Mouse (Mus musculus): Measurements from ENCODE around the gene Map4k2. TPM values are rescaled to one million over a fixed set of nuclear protein-coding genes. Genes with fewer than 3 reads are reported as not detected.

Gene Map4k2
- 3.2 TPM for polyA plus RNA-seq (2014; fragmentation: Illumina TruSeq; extraction: RNeasy Lipid Tissue Mini Kit (QIAGEN cat#74804); ENCODE audit: low replicate concordance)

DNA sequence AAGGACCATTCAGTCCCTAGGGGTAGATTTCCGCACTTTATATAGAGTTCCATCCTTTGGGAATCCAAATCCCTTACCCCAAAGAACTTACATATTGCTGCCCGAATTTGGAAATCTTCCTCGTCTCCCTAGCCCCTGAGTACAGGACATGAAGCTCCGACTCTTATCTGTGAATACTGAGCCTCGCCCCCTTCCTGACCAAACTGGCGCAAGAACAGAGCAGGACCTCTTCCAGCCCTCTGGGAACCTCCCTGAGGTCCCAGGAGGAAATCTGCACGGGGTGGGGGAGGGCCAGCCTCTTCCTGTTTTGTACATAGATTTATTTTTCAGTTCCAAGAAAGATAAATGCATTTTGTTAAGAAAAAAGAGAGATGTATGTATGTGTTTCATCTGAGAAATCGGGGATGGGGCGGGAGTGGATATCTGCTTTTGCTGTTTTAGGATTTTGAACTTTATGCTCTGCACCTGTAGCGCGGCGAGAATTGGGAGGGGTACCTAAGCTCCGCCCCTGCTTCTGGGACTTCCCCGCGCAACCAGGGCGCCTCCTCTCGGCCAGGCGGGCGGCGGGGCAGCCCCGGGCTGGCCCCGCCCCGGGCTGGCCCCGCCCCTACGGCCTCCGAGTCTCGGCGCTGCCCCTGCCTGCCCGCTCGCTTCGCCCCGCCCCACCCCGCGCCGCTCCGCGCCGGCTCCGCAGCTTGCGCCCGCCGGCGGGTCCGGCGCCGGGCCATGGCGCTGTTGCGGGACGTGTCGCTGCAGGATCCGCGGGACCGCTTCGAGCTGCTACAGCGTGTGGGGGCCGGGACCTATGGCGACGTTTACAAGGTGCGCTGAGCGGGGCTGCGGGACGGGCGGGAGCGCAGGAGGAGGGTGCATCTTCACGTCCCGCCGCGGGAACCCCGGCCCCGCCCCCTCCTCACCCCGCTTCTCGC, at the start of gene Map4k2:
TSS of gene Map4k2 (plus strand) at position 612 of the 929 bp plus-strand sequence.

DNA sequence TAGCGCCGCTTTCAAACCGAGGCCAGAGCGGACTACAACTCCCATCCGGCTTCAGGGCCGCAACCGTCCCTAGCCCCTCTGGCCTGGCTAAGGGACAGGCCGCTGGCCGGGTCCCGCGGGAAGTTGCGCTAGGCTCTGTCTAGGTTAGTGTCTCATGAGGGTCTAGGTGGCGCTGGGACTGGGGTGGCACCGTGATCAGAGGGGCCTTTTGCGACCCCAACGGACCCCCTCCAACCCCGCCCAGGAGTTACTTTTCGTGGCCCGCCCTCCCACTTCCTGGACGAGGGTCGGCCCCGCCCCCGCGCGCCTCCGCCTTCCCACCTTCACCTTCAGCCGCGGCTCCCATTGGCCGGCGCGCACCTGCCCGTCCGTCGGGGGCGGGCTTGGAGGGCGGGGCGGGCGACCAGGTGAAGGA, 34.8 kb upstream of the Map4k2 start, which contains the start of gene Cdc42bpg:
TSS of gene Cdc42bpg (plus strand) at position 320 of the 415 bp plus-strand sequence.

DNA sequence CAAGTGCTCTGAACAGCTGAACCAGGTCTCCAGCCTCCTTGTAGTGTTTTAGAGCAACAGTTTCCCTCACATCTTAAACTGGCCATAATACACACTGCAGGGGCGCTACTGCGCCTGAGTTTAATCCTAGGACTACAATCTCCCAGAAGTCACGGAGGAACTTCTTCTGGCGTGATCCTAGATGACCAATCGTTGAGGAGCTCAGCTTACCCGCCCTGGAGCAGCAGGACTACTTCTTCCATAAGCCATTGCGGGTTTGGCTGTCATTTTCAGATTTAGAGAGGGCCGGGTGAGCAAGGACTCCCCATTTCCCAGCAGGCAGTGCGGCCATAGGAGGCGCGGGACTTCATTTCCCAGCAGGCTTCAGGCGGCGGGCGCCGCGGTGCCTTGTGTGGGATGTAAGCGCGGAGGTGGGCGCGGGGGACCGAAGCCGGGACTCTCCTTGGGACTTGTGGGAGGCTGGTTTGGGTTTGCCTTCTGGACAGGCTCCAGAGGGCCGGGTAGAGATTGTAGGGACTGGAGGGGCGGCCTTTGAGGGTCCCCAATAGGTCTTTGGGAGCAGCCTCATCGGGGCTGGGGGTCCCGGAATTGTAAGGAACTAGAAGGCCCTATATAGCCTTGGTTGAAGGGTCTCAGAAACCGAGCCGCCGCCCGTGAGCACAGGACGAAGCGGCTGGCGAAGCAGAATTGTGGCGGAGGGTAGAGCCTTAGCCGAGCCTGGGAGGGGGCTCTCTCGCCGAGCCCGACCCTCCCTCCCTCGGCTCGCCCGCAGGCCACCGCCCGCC, 6.1 kb upstream of the Map4k2 start, which contains the start of gene Men1:
TSS of gene Men1 (plus strand) at position 307 of the 785 bp plus-strand sequence.

GRCm38 (mm10) chr19:6363411-6364240, 22.7 kb downstream of the Map4k2 start, which contains the start of gene Sf1:
Gene Sf1 (plus strand): TSS chr19:6363690.

DNA sequence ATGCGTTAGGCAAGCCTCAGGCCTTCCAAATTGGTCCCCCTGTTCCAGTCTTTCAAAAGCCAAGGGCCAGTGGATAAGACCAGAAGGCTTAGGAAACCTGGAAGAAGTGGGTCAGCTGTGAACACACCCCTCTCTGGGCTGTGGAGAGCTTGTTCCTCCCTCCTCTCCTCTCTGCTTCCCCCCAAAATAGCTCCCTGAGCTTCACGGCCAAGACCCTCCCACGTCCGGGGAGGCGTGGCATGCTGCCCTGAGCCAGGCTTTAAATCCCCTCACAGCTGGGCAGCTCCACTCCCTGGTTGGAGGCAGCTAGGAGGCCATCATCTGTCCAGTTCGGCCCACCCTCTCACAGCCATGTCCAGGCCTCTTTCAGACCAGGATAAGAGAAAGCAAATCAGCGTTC, 43.2 kb downstream of the Map4k2 start, which contains the start of gene Pygm:
TSS of gene Pygm (plus strand) at position 272 of the 400 bp plus-strand sequence.

DNA sequence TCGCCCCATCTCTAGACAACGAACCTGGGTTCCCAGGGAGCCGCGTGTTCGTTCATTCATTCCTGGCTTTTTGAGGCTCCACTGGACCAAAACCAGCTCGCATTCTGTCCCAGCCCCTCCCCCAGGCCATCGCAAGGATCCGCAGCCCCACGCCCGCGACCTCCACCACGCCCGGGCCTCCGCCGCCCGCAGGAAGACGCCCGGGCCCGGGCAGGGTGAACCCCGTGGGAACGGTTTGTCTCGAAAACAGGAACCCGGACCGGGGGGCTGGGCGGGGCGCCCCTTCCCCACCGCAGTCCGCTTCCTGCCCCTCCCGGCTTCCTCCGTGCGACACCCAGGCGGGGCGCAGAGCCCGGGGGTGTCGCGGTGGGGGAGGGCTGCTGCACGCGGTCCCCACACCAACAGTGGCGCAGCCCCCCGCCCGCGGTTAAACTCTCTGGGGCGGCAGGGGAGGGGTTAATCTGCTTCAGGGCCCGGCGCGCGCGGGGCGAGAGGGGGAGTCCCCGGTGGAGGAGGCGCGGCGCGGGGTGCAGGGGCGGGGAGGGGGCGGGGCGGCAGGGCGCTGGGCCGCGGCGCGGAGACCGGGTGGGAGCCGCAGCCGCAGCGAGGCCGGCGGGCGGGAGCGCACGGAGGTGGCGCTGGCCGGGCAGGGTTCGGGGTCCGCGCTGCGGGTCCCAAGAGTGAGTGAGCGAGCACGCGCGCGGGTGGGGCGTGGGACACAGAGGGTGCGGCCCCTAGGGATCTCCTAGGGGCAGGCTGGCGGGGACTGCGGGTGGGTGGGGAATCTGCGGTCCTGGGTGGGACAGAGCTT, 58.6 kb downstream of the Map4k2 start, which contains the start of gene Rasgrp2:
TSS of gene Rasgrp2 (plus strand) at position 56 of the 811 bp plus-strand sequence.

Other genes starting within 250 kb of the Map4k2 start
- gene AC131692.1, start 246.7 kb upstream of the Map4k2 start, polyA plus RNA-seq (2014; fragmentation: Illumina TruSeq; extraction: RNeasy Lipid Tissue Mini Kit (QIAGEN cat#74804); ENCODE audit: low replicate concordance): not detected
- 3.8 TPM for gene Naaladl1, start 235.4 kb upstream of the Map4k2 start, polyA plus RNA-seq (2014; fragmentation: Illumina TruSeq; extraction: RNeasy Lipid Tissue Mini Kit (QIAGEN cat#74804); ENCODE audit: low replicate concordance)
- not detected for gene Sac3d1, start 222.5 kb upstream of the Map4k2 start, polyA plus RNA-seq (2014; fragmentation: Illumina TruSeq; extraction: RNeasy Lipid Tissue Mini Kit (QIAGEN cat#74804); ENCODE audit: low replicate concordance)
- gene Snx15, start 212.8 kb upstream of the Map4k2 start, polyA plus RNA-seq (2014; fragmentation: Illumina TruSeq; extraction: RNeasy Lipid Tissue Mini Kit (QIAGEN cat#74804); ENCODE audit: low replicate concordance): 4.0 TPM
- 0.41 TPM for gene Batf2, start 200.2 kb upstream of the Map4k2 start, polyA plus RNA-seq (2014; fragmentation: Illumina TruSeq; extraction: RNeasy Lipid Tissue Mini Kit (QIAGEN cat#74804); ENCODE audit: low replicate concordance)
- gene Arl2, start 199.6 kb upstream of the Map4k2 start, polyA plus RNA-seq (2014; fragmentation: Illumina TruSeq; extraction: RNeasy Lipid Tissue Mini Kit (QIAGEN cat#74804); ENCODE audit: low replicate concordance): 1.0 TPM
- gene Majin, start 156.7 kb upstream of the Map4k2 start, polyA plus RNA-seq (2014; fragmentation: Illumina TruSeq; extraction: RNeasy Lipid Tissue Mini Kit (QIAGEN cat#74804); ENCODE audit: low replicate concordance): 0.37 TPM
- gene Gpha2, start 114.8 kb upstream of the Map4k2 start, polyA plus RNA-seq (2014; fragmentation: Illumina TruSeq; extraction: RNeasy Lipid Tissue Mini Kit (QIAGEN cat#74804); ENCODE audit: low replicate concordance): not detected
- gene Ppp2r5b, start 105.3 kb upstream of the Map4k2 start, polyA plus RNA-seq (2014; fragmentation: Illumina TruSeq; extraction: RNeasy Lipid Tissue Mini Kit (QIAGEN cat#74804); ENCODE audit: low replicate concordance): 0.30 TPM
- gene Atg2a, start 99.5 kb upstream of the Map4k2 start, polyA plus RNA-seq (2014; fragmentation: Illumina TruSeq; extraction: RNeasy Lipid Tissue Mini Kit (QIAGEN cat#74804); ENCODE audit: low replicate concordance): 0.07 TPM
- 22.8 TPM for gene Ehd1, start 64.4 kb upstream of the Map4k2 start, polyA plus RNA-seq (2014; fragmentation: Illumina TruSeq; extraction: RNeasy Lipid Tissue Mini Kit (QIAGEN cat#74804); ENCODE audit: low replicate concordance)
- 4.0 TPM for gene Cdc42bpg, start 34.7 kb upstream of the Map4k2 start, polyA plus RNA-seq (2014; fragmentation: Illumina TruSeq; extraction: RNeasy Lipid Tissue Mini Kit (QIAGEN cat#74804); ENCODE audit: low replicate concordance)
- gene Men1, start 6.2 kb upstream of the Map4k2 start, polyA plus RNA-seq (2014; fragmentation: Illumina TruSeq; extraction: RNeasy Lipid Tissue Mini Kit (QIAGEN cat#74804); ENCODE audit: low replicate concordance): 3.2 TPM
- gene Sf1, start 22.6 kb downstream of the Map4k2 start, polyA plus RNA-seq (2014; fragmentation: Illumina TruSeq; extraction: RNeasy Lipid Tissue Mini Kit (QIAGEN cat#74804); ENCODE audit: low replicate concordance): 86.9 TPM
- gene Pygm, start 43.3 kb downstream of the Map4k2 start, polyA plus RNA-seq (2014; fragmentation: Illumina TruSeq; extraction: RNeasy Lipid Tissue Mini Kit (QIAGEN cat#74804); ENCODE audit: low replicate concordance): 1.0 TPM
- 1.2 TPM for gene Rasgrp2, start 58.2 kb downstream of the Map4k2 start, polyA plus RNA-seq (2014; fragmentation: Illumina TruSeq; extraction: RNeasy Lipid Tissue Mini Kit (QIAGEN cat#74804); ENCODE audit: low replicate concordance)
- gene Nrxn2, start 77.6 kb downstream of the Map4k2 start, polyA plus RNA-seq (2014; fragmentation: Illumina TruSeq; extraction: RNeasy Lipid Tissue Mini Kit (QIAGEN cat#74804); ENCODE audit: low replicate concordance): not detected
- not detected for gene Slc22a12, start 201.9 kb downstream of the Map4k2 start, polyA plus RNA-seq (2014; fragmentation: Illumina TruSeq; extraction: RNeasy Lipid Tissue Mini Kit (QIAGEN cat#74804); ENCODE audit: low replicate concordance)

Data from small intestine, adult 10 weeks (tissue).